Mouse (Mus musculus): ENCODE measurements around the gene Pias1. TPM values are rescaled to one million over a fixed set of nuclear protein-coding genes. Genes with fewer than 3 reads are reported as not detected.
A peak's percentile ranks its signal among the peaks of the same experiment; 100 is the strongest.

The Pias1 gene
- polyA plus RNA-seq, 1 experiment from 2014 or later: 41.5 TPM

DNA sequence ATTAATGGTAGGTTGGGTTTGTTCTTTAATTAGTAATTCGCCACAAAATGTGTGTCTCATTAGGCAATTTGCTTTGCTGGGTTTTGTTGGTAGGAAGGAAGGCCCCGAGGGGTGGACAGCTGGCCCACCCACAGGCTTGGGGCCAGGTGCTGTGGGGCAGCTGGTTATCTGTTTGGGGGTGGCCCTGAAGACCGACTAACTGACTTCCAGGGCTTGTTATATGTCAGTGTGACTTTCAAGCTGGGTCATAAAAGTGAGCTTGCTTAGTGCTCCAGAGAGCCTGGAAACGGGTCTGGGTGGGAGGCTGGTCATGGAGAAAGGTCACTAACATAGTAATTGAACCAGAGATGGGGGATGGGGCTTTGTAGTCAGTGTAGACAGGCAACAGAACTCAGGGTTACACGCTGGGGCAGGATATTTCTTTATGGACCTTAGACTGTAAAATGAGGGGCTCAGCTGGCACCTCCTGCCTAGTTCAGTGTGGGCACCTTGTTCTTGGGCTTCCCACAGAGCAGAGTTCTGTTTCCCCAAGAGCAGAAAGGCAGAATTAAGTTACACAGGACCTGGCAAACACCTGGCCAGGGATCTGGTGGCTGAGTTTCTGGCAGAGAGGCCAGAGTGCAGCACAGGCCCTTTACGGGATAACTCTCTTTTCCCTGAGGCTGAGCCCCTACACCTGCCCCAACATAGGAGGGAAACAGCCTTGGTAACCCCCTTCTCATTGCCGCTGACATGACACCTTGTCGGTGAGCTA, 129.3 kb downstream of the Pias1 start:
- WGBS: 58% methylated on average over 8 of the region's 8 CpGs
- ATAC-seq (replicated peaks; ENCODE audit: low FRiP score) (no peak), DNase-seq (ENCODE audit: low spot score) (no peak)
- no peak overlapping the region for H3K27ac ChIP-seq (ENCODE audit: low read depth, low read length)
- no peak overlapping the region for H3K4me3 ChIP-seq (ENCODE audit: low read depth, low read length)
- no peaks in the 10 kb centered on the region for H3K36me3 ChIP-seq (ENCODE audit: control insufficient read depth, insufficient read depth, low read length)
- peaks cover 17% of the 10 kb centered on the region for H3K4me1 ChIP-seq (replicated peaks; ENCODE audit: control insufficient read depth, insufficient read depth, low read length)
- no peak overlapping the region for H3K9ac ChIP-seq (ENCODE audit: low read depth, low read length)
- H3K9me3 ChIP-seq (ENCODE audit: control insufficient read depth, low read length): no peaks in the 10 kb centered on the region
- H3K4me2 ChIP-seq: no peak overlapping the region
- no peaks in the 10 kb centered on the region for H3K27me3 ChIP-seq (replicated peaks; ENCODE audit: control insufficient read depth, insufficient read depth, low read length)

GRCm38 (mm10) chr9:62857719-62858261, 129.9 kb downstream of the Pias1 start, which contains the start of gene Calml4:
Gene Calml4 (plus strand): TSS chr9:62858080.
- Histone ChIP-seq H3K4me2 (no peak within 1 kb of the TSS), H3K36me3 (ENCODE audit: control insufficient read depth, insufficient read depth, low read length) (no peaks in the 10 kb centered on the region), H3K27me3 (replicated peaks; ENCODE audit: control insufficient read depth, insufficient read depth, low read length) (no peaks in the 10 kb centered on the region), H3K27ac (ENCODE audit: low read depth, low read length) (peak within 1 kb of the TSS; percentile 19; the same call in 1 of the 2 replicates), H3K9ac (ENCODE audit: low read depth, low read length) (no peak within 1 kb of the TSS), H3K9me3 (ENCODE audit: control insufficient read depth, low read length) (no peaks in the 10 kb centered on the region), H3K4me1 (replicated peaks; ENCODE audit: control insufficient read depth, insufficient read depth, low read length) (peaks cover 17% of the 10 kb centered on the region), H3K4me3 (ENCODE audit: low read depth, low read length) (no peak within 1 kb of the TSS)
- no peak for ATAC-seq (replicated peaks; ENCODE audit: low FRiP score)
- DNase-seq (ENCODE audit: low spot score): no peak
- WGBS: 60% methylated on average over 20 of the region's 20 CpGs

DNA sequence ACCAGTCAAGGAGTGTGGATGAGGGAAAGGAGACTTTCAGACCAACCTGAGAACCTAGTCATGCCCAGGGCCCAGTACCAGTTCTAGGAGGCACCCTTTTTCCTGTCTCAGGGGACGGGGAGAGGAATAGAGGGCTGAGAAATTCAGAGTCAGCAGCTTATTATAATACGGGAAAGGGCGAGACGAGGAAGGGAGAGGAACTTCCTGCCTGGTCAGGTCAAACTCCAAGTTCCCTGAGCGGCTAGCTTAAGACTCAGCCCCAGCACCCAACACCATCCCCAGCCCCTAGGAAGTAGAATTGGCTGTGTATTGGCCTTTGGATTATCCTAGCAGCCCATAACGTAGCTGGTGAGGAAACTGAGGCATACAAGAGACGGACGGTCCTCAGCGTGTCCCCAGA, 130.5 kb downstream of the Pias1 start:
- DNase-seq (ENCODE audit: low spot score): no peak
- Histone ChIP-seq H3K27ac (ENCODE audit: low read depth, low read length) (peak overlapping the region; percentile 19; the same call in 1 of the 2 replicates), H3K4me1 (replicated peaks; ENCODE audit: control insufficient read depth, insufficient read depth, low read length) (peaks cover 17% of the 10 kb centered on the region)

DNA sequence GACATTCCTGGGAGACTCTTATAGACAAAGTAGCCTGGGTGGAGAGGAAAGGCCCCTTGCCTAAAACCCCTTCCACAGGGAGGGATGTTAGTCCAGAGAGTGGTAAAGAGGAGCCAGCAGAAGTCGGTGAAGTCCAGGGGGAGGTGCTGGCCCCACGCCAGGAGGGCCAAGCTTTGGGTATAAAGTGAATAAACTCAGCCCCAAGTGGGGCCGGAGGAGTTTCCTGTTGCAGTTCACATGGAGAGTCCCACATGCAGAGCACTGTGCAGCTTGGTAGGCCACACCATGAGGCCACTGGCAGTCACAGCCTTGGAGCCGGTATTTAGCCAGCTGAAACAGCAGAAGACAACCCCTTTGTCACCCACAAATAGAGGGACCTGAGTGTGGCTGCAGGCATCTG, 133.2 kb downstream of the Pias1 start:
- Histone ChIP-seq H3K4me1 (replicated peaks; ENCODE audit: control insufficient read depth, insufficient read depth, low read length) (peaks cover 17% of the 10 kb centered on the region), H3K27me3 (replicated peaks; ENCODE audit: control insufficient read depth, insufficient read depth, low read length) (no peaks in the 10 kb centered on the region), H3K36me3 (ENCODE audit: control insufficient read depth, insufficient read depth, low read length) (peaks cover 4% of the 10 kb centered on the region; the same call in 1 of the 2 replicates), H3K27ac (ENCODE audit: low read depth, low read length) (no peak overlapping the region), H3K4me2 (no peak overlapping the region), H3K4me3 (ENCODE audit: low read depth, low read length) (no peak overlapping the region), H3K9ac (ENCODE audit: low read depth, low read length) (no peak overlapping the region), H3K9me3 (ENCODE audit: control insufficient read depth, low read length) (no peaks in the 10 kb centered on the region)
- DNase-seq (ENCODE audit: low spot score) (no peak), ATAC-seq (replicated peaks; ENCODE audit: low FRiP score) (no peak)
- 53% methylated on average over 4 of the region's 4 CpGs for WGBS

More for the DNA sequence above, 130.5 kb downstream of the Pias1 start:
- 64% methylated on average over 9 of the region's 9 CpGs for WGBS
- no peak overlapping the region for H3K4me2 ChIP-seq
- no peak for ATAC-seq (replicated peaks; ENCODE audit: low FRiP score)
- no peak overlapping the region for H3K9ac ChIP-seq (ENCODE audit: low read depth, low read length)
- H3K4me3 ChIP-seq (ENCODE audit: low read depth, low read length): no peak overlapping the region
- no peaks in the 10 kb centered on the region for H3K27me3 ChIP-seq (replicated peaks; ENCODE audit: control insufficient read depth, insufficient read depth, low read length)
- no peaks in the 10 kb centered on the region for H3K36me3 ChIP-seq (ENCODE audit: control insufficient read depth, insufficient read depth, low read length)
- no peaks in the 10 kb centered on the region for H3K9me3 ChIP-seq (ENCODE audit: control insufficient read depth, low read length)

- 81% methylated on average over 2 of the region's 2 CpGs for WGBS
Observed at GRCm38 (mm10) chr9:62851571-62851970, 136.2 kb downstream of the Pias1 start.

GRCm38 (mm10) chr9:62848641-62849040, 139.1 kb downstream of the Pias1 start:
- ATAC-seq (replicated peaks; ENCODE audit: low FRiP score): no peak
- H3K9me3 ChIP-seq (ENCODE audit: control insufficient read depth, low read length): no peaks in the 10 kb centered on the region
- no peak for DNase-seq (ENCODE audit: low spot score)
- H3K4me1 ChIP-seq (replicated peaks; ENCODE audit: control insufficient read depth, insufficient read depth, low read length): peaks cover 4% of the 10 kb centered on the region
- no peaks in the 10 kb centered on the region for H3K27me3 ChIP-seq (replicated peaks; ENCODE audit: control insufficient read depth, insufficient read depth, low read length)
- no peak overlapping the region for H3K27ac ChIP-seq (ENCODE audit: low read depth, low read length)
- H3K9ac ChIP-seq (ENCODE audit: low read depth, low read length): no peak overlapping the region
- H3K4me3 ChIP-seq (ENCODE audit: low read depth, low read length): no peak overlapping the region
- peaks cover 7% of the 10 kb centered on the region; the same call in 1 of the 2 replicates for H3K36me3 ChIP-seq (ENCODE audit: control insufficient read depth, insufficient read depth, low read length)
- WGBS: 95% methylated on average over 3 of the region's 3 CpGs
- no peak overlapping the region for H3K4me2 ChIP-seq

More at GRCm38 (mm10) chr9:62851571-62851970, 136.2 kb downstream of the Pias1 start:
- Histone ChIP-seq H3K27me3 (replicated peaks; ENCODE audit: control insufficient read depth, insufficient read depth, low read length) (no peaks in the 10 kb centered on the region), H3K36me3 (ENCODE audit: control insufficient read depth, insufficient read depth, low read length) (peaks cover 4% of the 10 kb centered on the region; the same call in 1 of the 2 replicates), H3K9me3 (ENCODE audit: control insufficient read depth, low read length) (no peaks in the 10 kb centered on the region), H3K9ac (ENCODE audit: low read depth, low read length) (no peak overlapping the region), H3K4me1 (replicated peaks; ENCODE audit: control insufficient read depth, insufficient read depth, low read length) (peaks cover 4% of the 10 kb centered on the region), H3K4me3 (ENCODE audit: low read depth, low read length) (no peak overlapping the region), H3K27ac (ENCODE audit: low read depth, low read length) (no peak overlapping the region), H3K4me2 (no peak overlapping the region)
- ATAC-seq (replicated peaks; ENCODE audit: low FRiP score): no peak
- DNase-seq (ENCODE audit: low spot score): no peak

DNA sequence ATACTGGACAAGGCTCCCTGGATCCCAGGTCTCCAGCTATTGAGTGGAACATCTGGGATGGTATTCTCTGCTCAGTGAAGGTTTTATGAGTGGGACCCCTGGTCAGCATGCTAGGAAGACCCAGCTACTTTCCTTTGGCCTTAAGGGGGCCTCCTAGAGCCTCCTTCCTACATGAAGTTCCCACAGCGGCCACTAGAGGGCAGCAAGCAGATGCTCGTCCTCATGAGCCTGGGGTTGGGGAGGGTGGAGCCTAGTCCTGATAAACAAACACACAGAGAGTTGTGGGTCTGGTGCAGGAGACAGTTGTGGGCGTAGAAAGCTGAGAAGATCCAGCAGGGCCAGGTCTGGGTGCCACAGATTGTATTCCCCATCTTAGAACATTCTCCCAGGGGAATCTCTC, 140.0 kb downstream of the Pias1 start:
- H3K9ac ChIP-seq (ENCODE audit: low read depth, low read length): no peak overlapping the region
- no peak overlapping the region for H3K27ac ChIP-seq (ENCODE audit: low read depth, low read length)
- peaks cover 7% of the 10 kb centered on the region; the same call in 1 of the 2 replicates for H3K36me3 ChIP-seq (ENCODE audit: control insufficient read depth, insufficient read depth, low read length)
- 3% methylated on average over 3 of the region's 3 CpGs for WGBS
- no peak overlapping the region for H3K4me3 ChIP-seq (ENCODE audit: low read depth, low read length)
- H3K4me1 ChIP-seq (replicated peaks; ENCODE audit: control insufficient read depth, insufficient read depth, low read length): peaks cover 6% of the 10 kb centered on the region
- H3K9me3 ChIP-seq (ENCODE audit: control insufficient read depth, low read length): no peaks in the 10 kb centered on the region
- DNase-seq (ENCODE audit: low spot score): peak; percentile 82
- peak; percentile 69 for ATAC-seq (replicated peaks; ENCODE audit: low FRiP score)
- H3K4me2 ChIP-seq: no peak overlapping the region
- no peaks in the 10 kb centered on the region for H3K27me3 ChIP-seq (replicated peaks; ENCODE audit: control insufficient read depth, insufficient read depth, low read length)

DNA sequence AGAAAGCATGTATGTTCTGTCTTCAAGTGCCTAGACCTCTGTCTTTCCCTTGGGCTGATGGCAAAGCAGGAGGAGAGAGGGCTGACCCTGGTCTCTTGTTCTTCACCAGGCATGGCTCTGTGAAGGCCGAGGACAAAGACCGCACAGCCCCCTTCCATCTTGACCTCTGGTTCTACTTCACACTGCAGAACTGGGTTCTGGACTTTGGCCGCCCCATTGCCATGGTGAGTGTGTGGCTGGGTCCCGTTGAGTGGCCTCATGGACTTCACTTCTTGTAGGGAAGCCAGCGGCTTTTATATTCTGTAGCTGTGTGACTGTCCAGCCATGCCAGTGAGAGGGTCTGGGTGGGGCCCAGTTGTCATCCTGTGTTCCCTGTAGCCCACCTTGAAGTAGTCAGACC, 143.3 kb downstream of the Pias1 start:
- Histone ChIP-seq H3K4me2 (no peak overlapping the region), H3K9me3 (ENCODE audit: control insufficient read depth, low read length) (no peaks in the 10 kb centered on the region), H3K4me3 (ENCODE audit: low read depth, low read length) (no peak overlapping the region), H3K36me3 (ENCODE audit: control insufficient read depth, insufficient read depth, low read length) (peaks cover 3% of the 10 kb centered on the region; the same call in 1 of the 2 replicates), H3K4me1 (replicated peaks; ENCODE audit: control insufficient read depth, insufficient read depth, low read length) (peaks cover 20% of the 10 kb centered on the region), H3K9ac (ENCODE audit: low read depth, low read length) (no peak overlapping the region), H3K27me3 (replicated peaks; ENCODE audit: control insufficient read depth, insufficient read depth, low read length) (no peaks in the 10 kb centered on the region), H3K27ac (ENCODE audit: low read depth, low read length) (no peak overlapping the region)
- no peak for ATAC-seq (replicated peaks; ENCODE audit: low FRiP score)
- no peak for DNase-seq (ENCODE audit: low spot score)
- WGBS: 90% methylated on average over 5 of the region's 5 CpGs

All from liver, embryonic 11.5 days (tissue).